Mouse (Mus musculus) G1E (cell line): Measurements from ENCODE around the gene Plpp6.

Experiments
- CTCF ChIP-seq: IDR thresholded peaks from 2 replicates; pipeline ENCODE4 v1.5.1; 2012; ENCODE audit warnings: low read depth, low read length, inconsistent platforms, mixed read lengths
- GATA1 ChIP-seq: IDR thresholded peaks from 2 replicates; pipeline ENCODE4 v1.6.1; 2012; ENCODE audit warnings: borderline replicate concordance, low read length, inconsistent platforms, mixed read lengths
- GATA2 ChIP-seq: IDR thresholded peaks from 2 replicates; pipeline ENCODE4 v1.6.1; 2012; ENCODE audit warnings: low read depth, low read length, inconsistent platforms, borderline replicate concordance
- POLR2AphosphoS5 ChIP-seq: IDR thresholded peaks from 2 replicates; pipeline ENCODE4 v1.6.1; 2012; ENCODE audit warnings: low read depth, low read length, inconsistent platforms; ENCODE audit not compliant: insufficient replicate concordance
- TAL1 ChIP-seq: conservative IDR thresholded peaks from 2 replicates; pipeline ENCODE4 v1.6.1; 2012; ENCODE audit warnings: low read depth, low read length, inconsistent platforms, mixed read lengths

- TF ChIP-seq CTCF (no peak), GATA1 (no peak), GATA2 (no peak), TAL1 (no peak), POLR2AphosphoS5 (no peak)
Observed at GRCm38 (mm10) chr19:28951251-28951650, 12.5 kb upstream of the Plpp6 start.
